Mouse (Mus musculus): ENCODE results near the gene Popdc2.

DNA sequence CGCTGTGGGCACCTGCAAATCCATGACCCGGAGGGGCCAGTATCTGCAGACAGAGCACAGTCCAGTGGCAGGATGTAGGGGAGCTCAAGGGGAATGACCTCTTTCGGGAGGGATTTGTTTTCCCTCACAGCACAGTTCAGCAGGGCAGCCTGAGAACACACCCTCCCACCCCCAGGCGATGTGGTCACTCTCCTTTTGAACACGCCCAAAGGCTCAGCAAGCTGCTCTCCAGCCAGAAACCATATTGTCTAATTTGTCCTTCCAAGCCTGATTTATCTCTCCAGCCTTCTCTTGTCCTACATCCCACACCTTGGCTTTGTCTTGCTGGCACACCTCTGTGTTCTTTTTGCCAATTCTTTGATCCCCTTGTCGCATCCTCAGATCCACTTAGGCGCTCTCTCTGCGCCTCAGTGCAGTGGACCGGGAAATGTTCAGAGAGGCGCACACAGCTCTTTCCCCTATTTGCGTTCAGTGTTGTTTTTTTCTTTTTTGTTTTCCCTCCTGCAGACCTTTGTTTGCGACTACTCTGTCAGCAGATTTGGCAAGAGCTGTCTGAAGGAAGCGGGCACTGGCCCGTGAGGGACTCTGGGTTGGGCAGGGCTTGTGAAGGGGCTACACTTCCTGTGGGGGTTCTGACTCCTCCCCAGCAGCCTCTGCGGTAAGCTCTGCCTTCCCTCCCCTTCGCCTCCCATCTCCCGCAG is 37.7 kb downstream of the Popdc2 start:
- TF ChIP-seq CTCF (IDR thresholded peaks at IDR 0.05; ENCODE audit: borderline replicate concordance, extremely low read depth, insufficient read depth, insufficient read length): no peak
- no peak for TF ChIP-seq POLR2A (IDR thresholded peaks at IDR 0.05; ENCODE audit: borderline replicate concordance, extremely low read depth, insufficient read depth, insufficient read length, poor library complexity, severe bottlenecking)

Measured in brain, embryonic 14.5 days (tissue).